Mouse (Mus musculus) hindbrain, embryonic 16.5 days (tissue): ENCODE measurements at regions not wholly inside any gene's neighbourhood (a gene's known extent, or its start where the extent isn't known, plus 50 kb on each side); places are given as distances from the start of the nearest gene placed in this dataset.

Experiments
- ATAC-seq: fragments of 200-750 bp; cut with Nextera tagmentation; 2 replicates; pipeline ENCODE4 v1.8.0; 2017; ENCODE audit warnings: moderate TSS enrichment, moderate library complexity
- H3K27ac ChIP-seq: fragments of 300-500 bp; sonication (generic); 2 replicates; pipeline ENCODE4 v1.5.1; 2014; ENCODE audit warnings: low read depth, mild to moderate bottlenecking, control low read depth, low read length, moderate library complexity
- H3K27me3 ChIP-seq: fragments of 300-500 bp; sonication (generic); replicated peaks from 2 replicates; pipeline ENCODE4 v1.6.1; 2014; ENCODE audit warnings: low read length; ENCODE audit not compliant: control insufficient read depth, insufficient read depth
- H3K36me3 ChIP-seq: fragments of 300-500 bp; sonication (generic); 2 replicates; pipeline ENCODE4 v1.6.1; 2014; ENCODE audit warnings: mild to moderate bottlenecking, low read length, moderate library complexity, mixed read lengths; ENCODE audit not compliant: control insufficient read depth, insufficient read depth
- H3K4me1 ChIP-seq: fragments of 300-500 bp; sonication (generic); 2 replicates; pipeline ENCODE4 v1.6.1; 2014; ENCODE audit warnings: low read depth, low read length; ENCODE audit not compliant: control insufficient read depth, insufficient read depth
- H3K4me2 ChIP-seq: fragments of 300-500 bp; sonication (generic); 2 replicates; pipeline ENCODE4 v1.6.1; 2014; ENCODE audit warnings: mild to moderate bottlenecking, low read length, control low read depth, moderate library complexity
- H3K4me3 ChIP-seq: fragments of 300-500 bp; sonication (generic); 2 replicates; pipeline ENCODE4 v1.5.1; 2014; ENCODE audit warnings: mild to moderate bottlenecking, low read length, control low read depth, moderate library complexity
- H3K9ac ChIP-seq: fragments of 300-500 bp; sonication (generic); 2 replicates; pipeline ENCODE4 v1.6.1; 2014; ENCODE audit warnings: low read depth, mild to moderate bottlenecking, control low read depth, low read length, moderate library complexity
- H3K9me3 ChIP-seq: fragments of 300-500 bp; sonication (generic); 2 replicates; pipeline ENCODE4 v1.6.1; 2014; ENCODE audit warnings: mild to moderate bottlenecking, low read length, moderate library complexity; ENCODE audit not compliant: control insufficient read depth
- WGBS: fragments of 180-500 bp; shearing (Covaris S2); extraction: QIAGEN DNeasy Blood & Tissue Kit; methylation state at CpG from one replicate; pipeline ENCODE4 v1.1.7; 2014; 5-methylcytosine and 5-hydroxymethylcytosine counted together

GRCm38 (mm10) chr3:42464353-42464752, 721.9 kb downstream of the D3Ertd751e start:
- Histone ChIP-seq H3K4me3 (no peak overlapping the region), H3K9me3 (no peaks in the 10 kb centered on the region), H3K9ac (no peak overlapping the region), H3K27ac (no peak overlapping the region), H3K4me1 (no peaks in the 10 kb centered on the region), H3K4me2 (no peak overlapping the region), H3K27me3 (no peaks in the 10 kb centered on the region), H3K36me3 (no peaks in the 10 kb centered on the region)
- ATAC-seq = no peak

GRCm38 (mm10) chr3:42467125-42467524, 724.7 kb downstream of the D3Ertd751e start:
- H3K9ac ChIP-seq = no peak overlapping the region
- H3K4me1 ChIP-seq = no peaks in the 10 kb centered on the region
- no peaks in the 10 kb centered on the region for H3K36me3 ChIP-seq
- H3K4me2 ChIP-seq = no peak overlapping the region
- no peaks in the 10 kb centered on the region for H3K27me3 ChIP-seq
- 76% methylated on average over 6 of the region's 6 CpGs for WGBS
- no peak overlapping the region for H3K4me3 ChIP-seq
- no peaks in the 10 kb centered on the region for H3K9me3 ChIP-seq
- ATAC-seq = no peak
- H3K27ac ChIP-seq = no peak overlapping the region

GRCm38 (mm10) chr3:42514922-42515593, 772.6 kb downstream of the D3Ertd751e start:
- H3K9me3 ChIP-seq = no peaks in the 10 kb centered on the region
- H3K36me3 ChIP-seq = no peaks in the 10 kb centered on the region
- no peaks in the 10 kb centered on the region for H3K4me1 ChIP-seq
- H3K4me2 ChIP-seq = no peak overlapping the region
- H3K4me3 ChIP-seq = no peak overlapping the region
- H3K27ac ChIP-seq = no peak overlapping the region
- 46% methylated on average over 3 of the region's 3 CpGs for WGBS
- no peak overlapping the region for H3K9ac ChIP-seq
- no peaks in the 10 kb centered on the region for H3K27me3 ChIP-seq
- no peak for ATAC-seq

- 55% methylated on average over 2 of the region's 2 CpGs for WGBS
- H3K36me3 ChIP-seq = no peaks in the 10 kb centered on the region
- H3K27ac ChIP-seq = no peak overlapping the region
- no peak overlapping the region for H3K4me2 ChIP-seq
- no peaks in the 10 kb centered on the region for H3K27me3 ChIP-seq
- no peak overlapping the region for H3K4me3 ChIP-seq
- ATAC-seq = no peak
- H3K9me3 ChIP-seq = no peaks in the 10 kb centered on the region
- H3K4me1 ChIP-seq = no peaks in the 10 kb centered on the region
- H3K9ac ChIP-seq = no peak overlapping the region
These were observed 773.9 kb downstream of the D3Ertd751e start for GRCm38 (mm10) chr3:42516286-42516685.

GRCm38 (mm10) chr3:42531397-42531796, 789.0 kb downstream of the D3Ertd751e start:
- Histone ChIP-seq H3K9me3 (no peaks in the 10 kb centered on the region), H3K4me1 (no peaks in the 10 kb centered on the region), H3K27ac (no peak overlapping the region), H3K27me3 (no peaks in the 10 kb centered on the region), H3K4me2 (no peak overlapping the region), H3K36me3 (no peaks in the 10 kb centered on the region), H3K9ac (no peak overlapping the region), H3K4me3 (no peak overlapping the region)
- 47% methylated on average over 4 of the region's 4 CpGs for WGBS
- ATAC-seq = no peak

- ATAC-seq = no peak
- Histone ChIP-seq H3K36me3 (no peaks in the 10 kb centered on the region), H3K9me3 (no peaks in the 10 kb centered on the region), H3K4me1 (no peaks in the 10 kb centered on the region), H3K9ac (no peak overlapping the region), H3K27ac (no peak overlapping the region), H3K4me3 (no peak overlapping the region), H3K27me3 (no peaks in the 10 kb centered on the region), H3K4me2 (no peak overlapping the region)
- 89% methylated on average over 1 of the region's 1 CpGs for WGBS
These were observed 824.3 kb downstream of the D3Ertd751e start for GRCm38 (mm10) chr3:42566731-42567130.

GRCm38 (mm10) chr3:42570364-42571024, 828.1 kb downstream of the D3Ertd751e start:
- Histone ChIP-seq H3K4me2 (no peak overlapping the region), H3K27ac (no peak overlapping the region), H3K9ac (no peak overlapping the region), H3K9me3 (no peaks in the 10 kb centered on the region), H3K4me3 (no peak overlapping the region), H3K27me3 (no peaks in the 10 kb centered on the region), H3K36me3 (no peaks in the 10 kb centered on the region), H3K4me1 (no peaks in the 10 kb centered on the region; the same call in 1 of the 2 replicates)
- 0 out of 2 replicates have a peak, but pooled peaks have one; percentile 34 for ATAC-seq
- WGBS = 56% methylated on average over 3 of the region's 3 CpGs

- Histone ChIP-seq H3K4me1 (no peaks in the 10 kb centered on the region; the same call in 1 of the 2 replicates), H3K9me3 (no peaks in the 10 kb centered on the region), H3K4me3 (no peak overlapping the region), H3K27me3 (no peaks in the 10 kb centered on the region), H3K27ac (no peak overlapping the region), H3K36me3 (no peaks in the 10 kb centered on the region), H3K9ac (no peak overlapping the region), H3K4me2 (no peak overlapping the region)
- WGBS = 12% methylated on average over 3 of the region's 3 CpGs
- ATAC-seq = peak; percentile 80
These were observed 829.6 kb downstream of the D3Ertd751e start for GRCm38 (mm10) chr3:42571877-42572459.

GRCm38 (mm10) chr3:42573155-42573554, 830.7 kb downstream of the D3Ertd751e start:
- Histone ChIP-seq H3K36me3 (no peaks in the 10 kb centered on the region), H3K9me3 (no peaks in the 10 kb centered on the region), H3K27ac (no peak overlapping the region), H3K4me2 (no peak overlapping the region), H3K4me1 (no peaks in the 10 kb centered on the region; the same call in 1 of the 2 replicates), H3K27me3 (no peaks in the 10 kb centered on the region), H3K4me3 (no peak overlapping the region), H3K9ac (no peak overlapping the region)
- ATAC-seq = peak; percentile 76
